ENCODE assay signal across 8 mouse cellular contexts in genomic region chr2:84799041-84799561, GRCm38 (mm10). TPM values are rescaled to one million over a fixed set of nuclear protein-coding genes. Genes with fewer than 3 reads are reported as not detected.
A peak's percentile ranks its signal among the peaks of the same experiment; 100 is the strongest.
DNase-seq lines count a peak whose midpoint lies in the region; ATAC-seq and TF ChIP-seq lines count a peak whose summit lies in the region.

No protein-coding gene starts in this region.

- H3K27me3 ChIP-seq in forebrain, embryonic 16.5 days (replicated peaks; ENCODE audit: control insufficient read depth, insufficient read depth, low read length): no peaks in the 10 kb centered on the region

- peak; percentile 67 for ATAC-seq in forebrain, embryonic 16.5 days
- ATAC-seq in hematopoietic stem cell, adult 5-6 weeks (replicated peaks in 1 of 2; ENCODE audit: insufficient read depth in 1 of 2, low FRiP score in 2 of 2, low TSS enrichment in 1 of 2, low read depth in 1 of 2, poor library complexity in 2 of 2, severe bottlenecking in 2 of 2): peak; percentile 67 to 83
- peak; percentile 83 for ATAC-seq in neutrophil, adult 5-6 weeks (ENCODE audit: extremely low read depth, insufficient number of reproducible peaks, low FRiP score, poor library complexity, severe bottlenecking)

- H3K9ac ChIP-seq in forebrain, embryonic 16.5 days (replicated peaks; ENCODE audit: low read depth, low read length): peak overlapping the region; percentile 71

- TF ChIP-seq POLR2A in lung, adult 2 months (IDR thresholded peaks at IDR 0.05; ENCODE audit: borderline replicate concordance, extremely low read depth, low read depth, low read length): no peak

- TF ChIP-seq CTCF in layer of hippocampus, adult 2 months (conservative IDR thresholded peaks at IDR 0.05): peak; percentile 90
- peak; percentile 51 for TF ChIP-seq CTCF in lung, adult 2 months (IDR thresholded peaks at IDR 0.05; ENCODE audit: insufficient read depth, low read length)

- peaks cover 5% of the 10 kb centered on the region; the same call in 1 of the 2 replicates for H3K4me1 ChIP-seq in forebrain, embryonic 16.5 days (replicated peaks; ENCODE audit: control insufficient read depth, insufficient read depth, low read length)
- H3K4me1 ChIP-seq in lung, adult 2 months (ENCODE audit: control insufficient read depth, insufficient read depth, low read length): no peaks in the 10 kb centered on the region; the same call in 1 of the 2 replicates

- H3K36me3 ChIP-seq in forebrain, embryonic 16.5 days (ENCODE audit: control insufficient read depth, insufficient read depth): no peaks in the 10 kb centered on the region

- H3K27ac ChIP-seq in forebrain, embryonic 16.5 days (ENCODE audit: low read length): no peak overlapping the region
- peak overlapping the region; percentile 66 for H3K27ac ChIP-seq in layer of hippocampus, adult 2 months

- H3K4me3 ChIP-seq in forebrain, embryonic 16.5 days (replicated peaks; ENCODE audit: low read length): peak overlapping the region; percentile 60
- peak overlapping the region; percentile 76 for H3K4me3 ChIP-seq in layer of hippocampus, adult 2 months
- H3K4me3 ChIP-seq in lung, adult 2 months (replicated peaks; ENCODE audit: extremely low read depth, low read depth, low read length): peak overlapping the region; percentile 78

- H3K9me3 ChIP-seq in forebrain, embryonic 16.5 days (ENCODE audit: control insufficient read depth, low read length): no peaks in the 10 kb centered on the region

- 0% methylated on average over 16 of the region's 16 CpGs for WGBS in forebrain, embryonic 16.5 days
- under 1% methylated on average over 16 of the region's 16 CpGs for WGBS in lung, adult 2 months

- DNase-seq in Muller cell, postnatal 12 days (ENCODE audit: inconsistent ontology term): peak; percentile 80
- DNase-seq in cerebellum, adult 18-20 months: peak; percentile 77 to 80
- peak; percentile 60 to 61 for DNase-seq in layer of hippocampus, adult 2 months (ENCODE audit: low spot score in 2 of 2)
- DNase-seq in lung, adult 2 months: peak; percentile 57
- peak; percentile 25 for DNase-seq in thymus, postnatal 36 days

- H3K4me2 ChIP-seq in forebrain, embryonic 16.5 days (ENCODE audit: low read length): peak overlapping the region; percentile 98

RNA-seq across cellular contexts. Expression of gene Ube2l6, which starts 0.5 kb away (rescaled TPM):
- 21.2 and 28.1 TPM in 2 replicates for polyA plus RNA-seq in forebrain, embryonic 16.5 days (2015; fragmentation: Nextera tagmentation; extraction: Ambion mirVana)
- 39.4 and 43.4 TPM in 2 replicates for total RNA-seq in hematopoietic stem cell, adult 5-6 weeks (2017)
- 1 to 10 TPM; 6.0 to 6.1 TPM for total RNA-seq in layer of hippocampus, adult 2 months (2021)
- polyA plus RNA-seq in lung, adult 2 months (2012; rRNA removed): 45.0 and 47.0 TPM in 2 replicates
- total RNA-seq in neutrophil, adult 5-6 weeks (2017): 95.3 and 99.8 TPM in 2 replicates

RNA-seq across cellular contexts. Expression of gene Smtnl1, which starts 23.4 kb away (rescaled TPM):
- not detected in 2 replicates for polyA plus RNA-seq in forebrain, embryonic 16.5 days (2015; fragmentation: Nextera tagmentation; extraction: Ambion mirVana)
- total RNA-seq in hematopoietic stem cell, adult 5-6 weeks (2017): 1.1 TPM in 2 replicates
- not detected for total RNA-seq in layer of hippocampus, adult 2 months (2021)
- 3.5 TPM in 1 of 2 replicates, not detected in the other for polyA plus RNA-seq in lung, adult 2 months (2012; rRNA removed)
- total RNA-seq in neutrophil, adult 5-6 weeks (2017): not detected in 2 replicates

RNA-seq across cellular contexts. Expression of gene Serping1, which starts 23.9 kb away (rescaled TPM):
- 25.0 and 26.9 TPM in 2 replicates for polyA plus RNA-seq in forebrain, embryonic 16.5 days (2015; fragmentation: Nextera tagmentation; extraction: Ambion mirVana)
- total RNA-seq in hematopoietic stem cell, adult 5-6 weeks (2017): 0.63 TPM in 1 of 2 replicates, not detected in the other
- total RNA-seq in layer of hippocampus, adult 2 months (2021): 1 to 10 TPM; 7.4 to 8.4 TPM
- 822 and 853 TPM in 2 replicates for polyA plus RNA-seq in lung, adult 2 months (2012; rRNA removed)
- not detected in 2 replicates for total RNA-seq in neutrophil, adult 5-6 weeks (2017)

RNA-seq across cellular contexts. Expression of gene Timm10, which starts 27.7 kb away (rescaled TPM):
- 58.0 and 69.5 TPM in 2 replicates for polyA plus RNA-seq in forebrain, embryonic 16.5 days (2015; fragmentation: Nextera tagmentation; extraction: Ambion mirVana)
- 20.7 and 27.7 TPM in 2 replicates for total RNA-seq in hematopoietic stem cell, adult 5-6 weeks (2017)
- total RNA-seq in layer of hippocampus, adult 2 months (2021): 10 to 100 TPM; 48.7 to 57.5 TPM
- 20.2 and 25.1 TPM in 2 replicates for polyA plus RNA-seq in lung, adult 2 months (2012; rRNA removed)
- total RNA-seq in neutrophil, adult 5-6 weeks (2017): 10.0 and 10.3 TPM in 2 replicates

RNA-seq across cellular contexts. Expression of gene Slc43a1, which starts 39.5 kb away (rescaled TPM):
- polyA plus RNA-seq in forebrain, embryonic 16.5 days (2015; fragmentation: Nextera tagmentation; extraction: Ambion mirVana): 2.6 and 3.1 TPM in 2 replicates
- 16.4 and 23.5 TPM in 2 replicates for total RNA-seq in hematopoietic stem cell, adult 5-6 weeks (2017)
- under 1 TPM; 0.27 to 0.79 TPM for total RNA-seq in layer of hippocampus, adult 2 months (2021)
- 3.9 and 7.5 TPM in 2 replicates for polyA plus RNA-seq in lung, adult 2 months (2012; rRNA removed)
- 3.4 and 4.7 TPM in 2 replicates for total RNA-seq in neutrophil, adult 5-6 weeks (2017)

Comparison
In these comparisons a context has a peak if more than half of its experiments do, and no peak if none do; other contexts are left out.
1. DNase-seq: peak in every context shown above with its lines; median percentile 80 in Muller cell, postnatal 12 days; 78 in cerebellum, adult 18-20 months; 60 in layer of hippocampus, adult 2 months; 57 in lung, adult 2 months; 25 in thymus, postnatal 36 days.